Mouse (Mus musculus) midbrain, embryonic 14.5 days (tissue): Measurements from ENCODE around the gene Zscan20. TPM values are rescaled to one million over a fixed set of nuclear protein-coding genes. Genes with fewer than 3 reads are reported as not detected.

Experiments
- ATAC-seq: fragments of 200-750 bp; cut with Nextera tagmentation; 2 replicates; pipeline ENCODE4 v1.8.0; 2017; ENCODE audit warnings: moderate number of reproducible peaks, moderate library complexity; ENCODE audit not compliant: low FRiP score, low TSS enrichment
- DNase-seq: peaks from one replicate; pipeline ENCODE4 v3.0.0-alpha.2; 2015
- H3K27ac ChIP-seq: fragments of 300-500 bp; sonication (generic); replicated peaks from 2 replicates; pipeline ENCODE4 v1.5.1; 2014; ENCODE audit warnings: mild to moderate bottlenecking, low read depth, low read length, moderate library complexity
- H3K27me3 ChIP-seq: fragments of 300-500 bp; sonication (generic); 2 replicates; pipeline ENCODE4 v1.6.1; 2014; ENCODE audit warnings: low read length, control low read depth, mixed read lengths; ENCODE audit not compliant: control insufficient read depth, insufficient read depth
- H3K36me3 ChIP-seq: fragments of 300-500 bp; sonication (generic); 2 replicates; pipeline ENCODE4 v1.6.1; 2014; ENCODE audit warnings: low read length, control low read depth; ENCODE audit not compliant: control insufficient read depth, insufficient read depth
- H3K4me1 ChIP-seq: fragments of 300-500 bp; sonication (generic); 2 replicates; pipeline ENCODE4 v1.6.1; 2014; ENCODE audit warnings: mild to moderate bottlenecking, antibody characterized with exemption, low read length, control low read depth; ENCODE audit not compliant: control insufficient read depth, insufficient read depth
- H3K4me2 ChIP-seq: fragments of 300-500 bp; sonication (generic); 2 replicates; pipeline ENCODE4 v1.6.1; 2014; ENCODE audit warnings: mild to moderate bottlenecking, low read length, moderate library complexity
- H3K4me3 ChIP-seq: fragments of 300-500 bp; sonication (generic); replicated peaks from 2 replicates; pipeline ENCODE4 v1.5.1; 2014; ENCODE audit warnings: low read depth, low read length
- H3K9ac ChIP-seq: fragments of 300-500 bp; sonication (generic); replicated peaks from 2 replicates; pipeline ENCODE4 v1.6.1; 2014; ENCODE audit warnings: mild to moderate bottlenecking, low read length, moderate library complexity
- H3K9me3 ChIP-seq: fragments of 300-500 bp; sonication (generic); 2 replicates; pipeline ENCODE4 v1.6.1; 2016; ENCODE audit warnings: low read length, control low read depth, mixed read lengths; ENCODE audit not compliant: control insufficient read depth
- WGBS: fragments of 180-500 bp; shearing (Covaris S2); extraction: QIAGEN DNeasy Blood & Tissue Kit; methylation state at CpG from one replicate; pipeline ENCODE4 v1.1.7; 2014; 5-methylcytosine and 5-hydroxymethylcytosine counted together
- polyA plus RNA-seq: library from polyadenylated mRNA; unstranded; fragments of >200 nt; fragmentation: Nextera tagmentation; extraction: Ambion mirVana; gene quantifications from 2 replicates; pipeline ENCODE4 v1.2.1, GENCODE M21; 2014

Zscan20 gene
- polyA plus RNA-seq, 1 experiment from 2014 or later: 3.7 TPM

- no peak for ATAC-seq
Measured at GRCm38 (mm10) chr4:128641766-128642717, 32.1 kb upstream of the Zscan20 start.

GRCm38 (mm10) chr4:128638265-128638923 is 28.5 kb upstream of the Zscan20 start:
- Histone ChIP-seq H3K27me3 (no peaks in the 10 kb centered on the region), H3K27ac (no peak overlapping the region), H3K9ac (no peak overlapping the region), H3K9me3 (no peaks in the 10 kb centered on the region), H3K4me1 (0 out of 2 replicates have a peak, but pooled peaks cover 2% of the 10 kb centered on the region), H3K36me3 (no peaks in the 10 kb centered on the region), H3K4me3 (no peak overlapping the region), H3K4me2 (no peak overlapping the region)
- WGBS: 89% methylated on average over 18 of the region's 18 CpGs
- DNase-seq: no peak
- no peak for ATAC-seq

More at GRCm38 (mm10) chr4:128641766-128642717, 32.1 kb upstream of the Zscan20 start:
- Histone ChIP-seq H3K27ac (no peak overlapping the region), H3K36me3 (no peaks in the 10 kb centered on the region), H3K4me3 (no peak overlapping the region), H3K4me2 (no peak overlapping the region), H3K9ac (no peak overlapping the region), H3K4me1 (no peaks in the 10 kb centered on the region), H3K9me3 (no peaks in the 10 kb centered on the region), H3K27me3 (no peaks in the 10 kb centered on the region)
- DNase-seq: no peak
- 66% methylated on average over 23 of the region's 23 CpGs for WGBS

- H3K36me3 ChIP-seq: no peaks in the 10 kb centered on the region
- H3K9ac ChIP-seq: no peak overlapping the region
- DNase-seq (no peak), ATAC-seq (no peak)
- H3K4me3 ChIP-seq: no peak overlapping the region
- 58% methylated on average over 11 of the region's 11 CpGs for WGBS
- 0 out of 2 replicates have a peak, but pooled peaks cover 2% of the 10 kb centered on the region for H3K4me1 ChIP-seq
- H3K27ac ChIP-seq: no peak overlapping the region
- H3K9me3 ChIP-seq: no peaks in the 10 kb centered on the region
- H3K4me2 ChIP-seq: no peak overlapping the region
- no peaks in the 10 kb centered on the region for H3K27me3 ChIP-seq
Measured at GRCm38 (mm10) chr4:128637250-128637649, 27.4 kb upstream of the Zscan20 start.

GRCm38 (mm10) chr4:128635894-128636585 is 26.1 kb upstream of the Zscan20 start:
- ATAC-seq (no peak), DNase-seq (no peak)
- H3K4me3 ChIP-seq: no peak overlapping the region
- no peak overlapping the region for H3K27ac ChIP-seq
- 0 out of 2 replicates have a peak, but pooled peaks cover 2% of the 10 kb centered on the region for H3K4me1 ChIP-seq
- no peak overlapping the region for H3K9ac ChIP-seq
- H3K36me3 ChIP-seq: no peaks in the 10 kb centered on the region
- no peaks in the 10 kb centered on the region for H3K27me3 ChIP-seq
- 68% methylated on average over 10 of the region's 10 CpGs for WGBS
- H3K9me3 ChIP-seq: no peaks in the 10 kb centered on the region
- H3K4me2 ChIP-seq: no peak overlapping the region

GRCm38 (mm10) chr4:128635451-128635850 is 25.6 kb upstream of the Zscan20 start:
- no peak overlapping the region for H3K27ac ChIP-seq
- WGBS: 79% methylated on average over 7 of the region's 7 CpGs
- no peak overlapping the region for H3K9ac ChIP-seq
- H3K27me3 ChIP-seq: no peaks in the 10 kb centered on the region
- H3K36me3 ChIP-seq: no peaks in the 10 kb centered on the region
- no peak overlapping the region for H3K4me2 ChIP-seq
- no peak for ATAC-seq
- DNase-seq: no peak
- 0 out of 2 replicates have a peak, but pooled peaks cover 2% of the 10 kb centered on the region for H3K4me1 ChIP-seq
- H3K9me3 ChIP-seq: no peaks in the 10 kb centered on the region
- H3K4me3 ChIP-seq: no peak overlapping the region

GRCm38 (mm10) chr4:128621109-128621508 is 11.2 kb upstream of the Zscan20 start:
- H3K27me3 ChIP-seq: no peaks in the 10 kb centered on the region
- H3K9me3 ChIP-seq: 0 out of 2 replicates have a peak, but pooled peaks cover 2% of the 10 kb centered on the region
- H3K9ac ChIP-seq: no peak overlapping the region
- ATAC-seq (no peak), DNase-seq (no peak)
- no peaks in the 10 kb centered on the region for H3K36me3 ChIP-seq
- WGBS: 89% methylated on average over 8 of the region's 8 CpGs
- no peak overlapping the region for H3K4me2 ChIP-seq
- H3K4me1 ChIP-seq: no peaks in the 10 kb centered on the region
- no peak overlapping the region for H3K27ac ChIP-seq
- H3K4me3 ChIP-seq: no peak overlapping the region

GRCm38 (mm10) chr4:128620572-128620971 is 10.7 kb upstream of the Zscan20 start:
- DNase-seq (no peak), ATAC-seq (no peak)
- H3K4me2 ChIP-seq: no peak overlapping the region
- no peaks in the 10 kb centered on the region for H3K27me3 ChIP-seq
- 87% methylated on average over 6 of the region's 6 CpGs for WGBS
- 0 out of 2 replicates have a peak, but pooled peaks cover 2% of the 10 kb centered on the region for H3K9me3 ChIP-seq
- H3K4me1 ChIP-seq: no peaks in the 10 kb centered on the region
- no peak overlapping the region for H3K9ac ChIP-seq
- no peaks in the 10 kb centered on the region for H3K36me3 ChIP-seq
- no peak overlapping the region for H3K27ac ChIP-seq
- H3K4me3 ChIP-seq: no peak overlapping the region

GRCm38 (mm10) chr4:128618963-128619362 is 9.1 kb upstream of the Zscan20 start:
- H3K4me3 ChIP-seq: no peak overlapping the region
- DNase-seq: no peak
- H3K4me2 ChIP-seq: no peak overlapping the region
- no peak overlapping the region for H3K27ac ChIP-seq
- no peaks in the 10 kb centered on the region for H3K9me3 ChIP-seq
- no peak overlapping the region for H3K9ac ChIP-seq
- ATAC-seq: no peak
- 70% methylated on average over 2 of the region's 2 CpGs for WGBS
- no peaks in the 10 kb centered on the region for H3K27me3 ChIP-seq
- H3K4me1 ChIP-seq: no peaks in the 10 kb centered on the region
- H3K36me3 ChIP-seq: no peaks in the 10 kb centered on the region
